Mouse (Mus musculus) liver, postnatal 0 days (tissue): Measurements from ENCODE around the gene Ptprg.

Source experiments
- CTCF ChIP-seq: sonication (generic); IDR thresholded peaks from 2 replicates; pipeline ENCODE4 v1.5.1; 2016; ENCODE audit warnings: antibody characterized with exemption, low read depth
- EP300 ChIP-seq: IDR thresholded peaks from 2 replicates; pipeline ENCODE4 v1.6.1; 2016; ENCODE audit warnings: antibody characterized with exemption, low read depth, mild to moderate bottlenecking

DNA sequence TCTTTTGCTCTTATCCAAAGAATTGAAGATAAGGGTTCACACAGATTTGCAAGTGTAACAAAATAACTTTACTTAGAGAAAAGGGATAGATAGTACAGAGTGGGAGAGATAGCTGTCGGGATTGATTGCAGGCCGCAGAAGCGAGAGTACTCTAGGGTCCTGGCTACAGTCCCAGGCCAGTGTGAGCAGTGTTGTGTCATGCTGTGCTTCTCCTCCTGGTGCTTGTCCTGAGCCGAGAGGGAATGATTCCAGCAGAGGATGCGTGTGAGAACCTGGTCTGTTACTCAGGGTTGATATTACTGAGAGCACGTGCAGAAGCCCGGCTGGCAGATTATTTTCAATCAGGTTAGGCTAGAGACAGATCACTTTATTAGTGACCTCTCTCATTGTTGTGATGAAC lies 523.9 kb downstream of the Ptprg start:
- TF ChIP-seq CTCF (no peak), EP300 (no peak)
